Mouse (Mus musculus) MEL (cell line): ENCODE data around the gene Slc34a2. TPM values are rescaled to one million over a fixed set of nuclear protein-coding genes. Genes with fewer than 3 reads are reported as not detected.

Experiments used
- DNase-seq: peaks from one replicate; pipeline ENCODE4 v3.0.0; 2011; ENCODE audit warnings: low read depth, low spot score
- H3K27ac ChIP-seq: 2 replicates; pipeline ENCODE4 v1.5.1; 2012; ENCODE audit warnings: low read depth, mild to moderate bottlenecking, control low read depth, low read length, moderate library complexity; ENCODE audit not compliant: control insufficient read depth
- H3K27me3 ChIP-seq, 2 experiments: fragments of 150-350 bp in 1 of 2; sonication (generic) in 1 of 2; 2 replicates each; pipeline ENCODE4 v1.6.1; 2012; ENCODE audit warnings: low read length in 2 of 2, mild to moderate bottlenecking in 2 of 2, improper control_type of control experiment in 1 of 2, moderate library complexity in 1 of 2; ENCODE audit not compliant: insufficient read depth in 2 of 2, control insufficient read depth in 1 of 2
- H3K36me3 ChIP-seq, 2 experiments: 2 replicates each; pipeline ENCODE4 v1.6.1; 2012 to 2014; ENCODE audit warnings: low read length in 2 of 2, improper control_type of control experiment in 1 of 2, inconsistent platforms in 1 of 2, mild to moderate bottlenecking in 1 of 2; ENCODE audit not compliant: insufficient read depth in 2 of 2, control insufficient read depth in 1 of 2
- H3K4me1 ChIP-seq, 2 experiments: fragments of 150-350 bp in 1 of 2; sonication (generic) in 1 of 2; 2 replicates each; pipeline ENCODE4 v1.6.1; 2012; ENCODE audit warnings: low read length in 2 of 2, improper control_type of control experiment in 1 of 2, mild to moderate bottlenecking in 1 of 2; ENCODE audit not compliant: insufficient read depth in 2 of 2, control insufficient read depth in 1 of 2
- H3K4me3 ChIP-seq, 2 experiments: fragments of 150-350 bp in 1 of 2; sonication (generic) in 1 of 2; 2 replicates each; pipeline ENCODE4 v1.5.1; 2012; ENCODE audit warnings: low read depth in 2 of 2, low read length in 2 of 2, mild to moderate bottlenecking in 2 of 2, moderate library complexity in 2 of 2, control low read depth in 1 of 2, improper control_type of control experiment in 1 of 2; ENCODE audit not compliant: control insufficient read depth in 1 of 2, insufficient read depth in 1 of 2
- H3K79me2 ChIP-seq: 2 replicates; pipeline ENCODE4 v1.6.1; 2012; ENCODE audit warnings: mild to moderate bottlenecking, low read length, moderate library complexity; ENCODE audit not compliant: control insufficient read depth, poor library complexity, insufficient read depth
- H3K9ac ChIP-seq: 2 replicates; pipeline ENCODE4 v1.6.1; 2012; ENCODE audit warnings: low read depth, mild to moderate bottlenecking, control low read depth, low read length, moderate library complexity; ENCODE audit not compliant: control insufficient read depth, poor library complexity, severe bottlenecking
- H3K9me3 ChIP-seq: fragments of 150-350 bp; sonication (generic); replicated peaks from 2 replicates; pipeline ENCODE4 v1.6.1; 2012; ENCODE audit warnings: mild to moderate bottlenecking, low read length, improper control_type of control experiment, moderate library complexity; ENCODE audit not compliant: insufficient read depth
- CHD1 ChIP-seq: IDR thresholded peaks from 2 replicates; pipeline ENCODE4 v1.6.1; 2012; ENCODE audit warnings: low read depth, mild to moderate bottlenecking, inconsistent platforms, low read length, improper control_type of control experiment
- E2F4 ChIP-seq: IDR thresholded peaks from 2 replicates; pipeline ENCODE4 v1.6.1; 2011; ENCODE audit warnings: low read depth, low read length, improper control_type of control experiment, borderline replicate concordance
- ELF1 ChIP-seq: IDR thresholded peaks from 2 replicates; pipeline ENCODE4 v1.6.1; 2014; ENCODE audit warnings: low read depth, mild to moderate bottlenecking, inconsistent platforms, low read length, improper control_type of control experiment, moderate library complexity
- ETS1 ChIP-seq: IDR thresholded peaks from 2 replicates; pipeline ENCODE4 v1.6.1; 2012; ENCODE audit warnings: low read depth, mild to moderate bottlenecking, inconsistent platforms, low read length, improper control_type of control experiment, moderate library complexity
- GABPA ChIP-seq: IDR thresholded peaks from 2 replicates; pipeline ENCODE4 v1.6.1; 2012; ENCODE audit warnings: low read depth, mild to moderate bottlenecking, inconsistent platforms, low read length, improper control_type of control experiment, moderate library complexity
- GATA1 ChIP-seq: IDR thresholded peaks from 2 replicates; pipeline ENCODE4 v1.6.1; 2011; ENCODE audit warnings: low read depth, low read length, improper control_type of control experiment
- MAZ ChIP-seq: IDR thresholded peaks from 2 replicates; pipeline ENCODE4 v1.6.1; 2012; ENCODE audit warnings: low read depth, mild to moderate bottlenecking, inconsistent platforms, low read length, improper control_type of control experiment
- NELFE ChIP-seq: IDR thresholded peaks from 2 replicates; pipeline ENCODE4 v1.6.1; 2011; ENCODE audit warnings: low read depth, low read length, improper control_type of control experiment
- NRF1 ChIP-seq: IDR thresholded peaks from 2 replicates; pipeline ENCODE4 v1.6.1; 2014; ENCODE audit warnings: low read depth, mild to moderate bottlenecking, inconsistent platforms, low read length, improper control_type of control experiment, moderate library complexity; ENCODE audit not compliant: poor library complexity, insufficient read depth, severe bottlenecking
- POLR2A ChIP-seq, 2 experiments: IDR thresholded peaks; 2 replicates each; pipeline ENCODE4 v1.6.1; 2011 to 2012; ENCODE audit warnings: low read length in 2 of 2, mild to moderate bottlenecking in 2 of 2, control low read depth in 1 of 2, improper control_type of control experiment in 1 of 2, low read depth in 1 of 2, moderate library complexity in 1 of 2; ENCODE audit not compliant: control insufficient read depth in 1 of 2, insufficient read depth in 1 of 2, poor library complexity in 1 of 2
- POLR2AphosphoS2 ChIP-seq: IDR thresholded peaks from 2 replicates; pipeline ENCODE4 v1.6.1; 2011; ENCODE audit warnings: low read length, improper control_type of control experiment
- POLR2AphosphoS5 ChIP-seq: IDR thresholded peaks from 2 replicates; pipeline ENCODE4 v1.6.1; 2012; ENCODE audit warnings: low read depth, borderline replicate concordance, mild to moderate bottlenecking, inconsistent platforms, low read length, moderate library complexity, mixed read lengths
- SIN3A ChIP-seq: IDR thresholded peaks from 2 replicates; pipeline ENCODE4 v1.6.1; 2012; ENCODE audit warnings: low read length, improper control_type of control experiment, inconsistent platforms
- SMC3 ChIP-seq: IDR thresholded peaks from 2 replicates; pipeline ENCODE4 v1.6.1; 2011; ENCODE audit warnings: low read depth, low read length, improper control_type of control experiment
- TBP ChIP-seq: IDR thresholded peaks from 2 replicates; pipeline ENCODE4 v1.8.0; 2011; ENCODE audit warnings: low read depth, low read length, improper control_type of control experiment
- TCF12 ChIP-seq: IDR thresholded peaks from 2 replicates; pipeline ENCODE4 v1.6.1; 2014; ENCODE audit warnings: low read depth, mild to moderate bottlenecking, inconsistent platforms, low read length, improper control_type of control experiment, moderate library complexity
- USF2 ChIP-seq, 2 experiments: IDR thresholded peaks; 2 replicates each; pipeline ENCODE4 v1.6.1; 2011 to 2012; ENCODE audit warnings: improper control_type of control experiment in 2 of 2, low read length in 2 of 2, borderline replicate concordance in 1 of 2, inconsistent platforms in 1 of 2, low read depth in 1 of 2, mild to moderate bottlenecking in 1 of 2; ENCODE audit not compliant: insufficient read depth in 1 of 2
- ZC3H11A ChIP-seq: IDR thresholded peaks from 2 replicates; pipeline ENCODE4 v1.6.1; 2012; ENCODE audit warnings: low read depth, mild to moderate bottlenecking, inconsistent platforms, low read length, improper control_type of control experiment
- ZMIZ1 ChIP-seq: IDR thresholded peaks from 2 replicates; pipeline ENCODE4 v1.6.1; 2012; ENCODE audit warnings: low read depth, mild to moderate bottlenecking, inconsistent platforms, low read length, improper control_type of control experiment, moderate library complexity
- polyA plus RNA-seq, 2 experiments: library from polyadenylated mRNA; stranded (reverse) in 1 of 2; unstranded in 1 of 2; fragments of >175 nt in 1 of 2; fragments of >200 nt in 1 of 2; gene quantifications; 2 replicates each; pipeline versions ENCODE4 v1.2.1 to v1.2.4; 2012; ENCODE audit warnings: low replicate concordance in 2 of 2, low read depth in 1 of 2; ENCODE audit not compliant: insufficient read length in 2 of 2, insufficient read depth in 1 of 2, missing spikeins in 1 of 2
- total RNA-seq: library from RNA; depleted of rRNA; stranded (reverse); fragments of 300-350 nt; gene quantifications from 2 replicates; pipeline ENCODE4 v1.2.3, GENCODE M21; 2012

Gene Slc34a2
- total and polyA plus RNA-seq, 3 experiments: not detected

- Histone ChIP-seq H3K9me3 (no peaks in the 10 kb centered on the region), H3K27me3 (no peaks in the 10 kb centered on the region), H3K4me1 (no peaks in the 10 kb centered on the region), H3K4me3 (no peak overlapping the region), H3K36me3 (no peaks in the 10 kb centered on the region), H3K79me2 (no peaks in the 10 kb centered on the region), H3K9ac (no peak overlapping the region), H3K27ac (no peak overlapping the region)
- DNase-seq: no peak
- TF ChIP-seq SMC3 (no peak), TCF12 (no peak), CHD1 (no peak), POLR2AphosphoS5 (no peak), POLR2AphosphoS2 (no peak), ELF1 (no peak), NRF1 (no peak), POLR2A (IDR thresholded peaks at IDR 0.05; ENCODE audit: control insufficient read depth in 1 of 2, insufficient read depth in 1 of 2, low read depth in 1 of 2, low read length in 2 of 2, poor library complexity in 1 of 2) (no peak)
Measured at GRCm38 (mm10) chr5:52992210-52992897, 45.5 kb upstream of the Slc34a2 start.

GRCm38 (mm10) chr5:52993490-52994282, 44.2 kb upstream of the Slc34a2 start:
- Histone ChIP-seq H3K4me3 (no peak overlapping the region), H3K9me3 (no peaks in the 10 kb centered on the region), H3K36me3 (no peaks in the 10 kb centered on the region), H3K27ac (no peak overlapping the region), H3K27me3 (no peaks in the 10 kb centered on the region), H3K79me2 (no peaks in the 10 kb centered on the region), H3K4me1 (no peaks in the 10 kb centered on the region), H3K9ac (no peak overlapping the region)
- no peak for DNase-seq
- TF ChIP-seq TBP: no peak
- no peak for TF ChIP-seq ZC3H11A
- TF ChIP-seq USF2 (IDR thresholded peaks at IDR 0.05; ENCODE audit: borderline replicate concordance in 1 of 2, insufficient read depth in 1 of 2, low read depth in 1 of 2, low read length in 2 of 2): no peak
- no peak for TF ChIP-seq CHD1
- TF ChIP-seq POLR2AphosphoS2: no peak
- no peak for TF ChIP-seq SIN3A
- no peak for TF ChIP-seq TCF12
- TF ChIP-seq GATA1: no peak
- TF ChIP-seq NELFE: no peak
- no peak for TF ChIP-seq MAZ
- TF ChIP-seq POLR2AphosphoS5: no peak
- no peak for TF ChIP-seq ZMIZ1
- TF ChIP-seq ETS1: no peak
- TF ChIP-seq GABPA: no peak
- no peak for TF ChIP-seq NRF1
- TF ChIP-seq E2F4: no peak
